8 mouse cellular contexts compared by ENCODE assay signal in the genomic region with DNA sequence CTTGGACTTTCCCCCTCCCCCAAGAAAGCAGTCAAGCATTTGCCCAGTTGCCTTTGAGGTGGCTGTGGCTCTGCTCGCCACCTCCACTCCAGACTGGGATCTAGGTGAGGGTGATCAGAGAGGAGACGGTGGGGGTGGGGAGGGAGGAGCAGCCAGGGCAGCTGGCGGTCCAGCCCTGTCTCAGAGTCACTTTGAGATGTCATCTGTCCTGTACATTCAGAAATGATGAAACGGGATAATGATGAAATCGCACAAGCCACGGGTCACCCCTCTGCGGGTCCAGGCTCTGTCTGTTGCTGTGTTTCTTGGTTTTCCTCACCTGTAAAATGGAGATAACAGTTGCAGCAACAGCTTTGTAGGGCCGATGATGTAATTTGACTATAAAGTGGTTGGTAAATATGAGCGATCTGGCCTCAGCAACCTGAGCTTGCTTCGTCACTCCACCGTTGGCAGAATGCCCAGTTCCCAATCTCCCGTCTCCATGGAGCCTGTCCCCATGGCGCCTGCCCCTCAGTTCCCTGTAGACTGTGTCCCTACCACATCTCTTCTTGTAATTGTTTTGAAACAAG. TPM values are rescaled to one million over a fixed set of nuclear protein-coding genes. Genes with fewer than 3 reads are reported as not detected.
A peak's percentile ranks its signal among the peaks of the same experiment; 100 is the strongest.
DNase-seq lines count a peak whose midpoint lies in the region; ATAC-seq and TF ChIP-seq lines count a peak whose summit lies in the region.

No protein-coding gene starts in this region.

- peak; percentile 61 for ATAC-seq in Patski
- ATAC-seq in hindbrain, embryonic 13.5 days (ENCODE audit: low FRiP score) = peak; percentile 33

- peak overlapping the region; percentile 23 for H3K4me3 ChIP-seq in hindbrain, embryonic 13.5 days

- no peak for TF ChIP-seq CTCF in Patski (IDR thresholded peaks at IDR 0.05)

- peak overlapping the region; percentile 82 for H3K27ac ChIP-seq in hindbrain, embryonic 13.5 days

- no peaks in the 10 kb centered on the region for H3K9me3 ChIP-seq in hindbrain, embryonic 13.5 days

- in situ Hi-C loops in Patski (cut with MboI; ENCODE audit: low pct_unique_long_range_greater_than_20kb) = no loop called here

- POLR2A ChIA-PET in Patski (lab: Charles Lee) = interaction anchor here (0.5 to 1.7 kb wide), 5 partner anchors 9 to 50 kb away, joined by 3 to 4 read pairs (median 3); no protein-coding TSS in a partner anchor

- H3K4me1 ChIP-seq in hindbrain, embryonic 13.5 days (replicated peaks) = peaks cover 29% of the 10 kb centered on the region

- H3K9ac ChIP-seq in hindbrain, embryonic 13.5 days = peak overlapping the region; percentile 64; the same call in 1 of the 2 replicates

- 38% methylated on average over 13 of the region's 13 CpGs for WGBS in hindbrain, embryonic 13.5 days

- peak overlapping the region; percentile 51 for H3K4me2 ChIP-seq in hindbrain, embryonic 13.5 days

- no peaks in the 10 kb centered on the region for H3K27me3 ChIP-seq in Patski
- no peaks in the 10 kb centered on the region for H3K27me3 ChIP-seq in hindbrain, embryonic 13.5 days

- DNase-seq in Patski (ENCODE audit: low read depth, low spot score) = peak; percentile 77
- peak; percentile 71 to 75 for DNase-seq in cerebellum, adult 18-20 months
- peak; percentile 77 to 78 for DNase-seq in frontal cortex, postnatal 36 days (ENCODE audit: low spot score in 2 of 2)
- DNase-seq in layer of hippocampus, postnatal 36 days = peak; percentile 85 to 86
- DNase-seq in lung, postnatal 36 days = peak; percentile 93
- peak; percentile 60 to 68 for DNase-seq in right cerebral cortex, postnatal 36 days (ENCODE audit: low spot score in 2 of 2)
- no peak for DNase-seq in yolk sac, embryonic 10.5 days (ENCODE audit: low spot score)

- CTCF ChIA-PET in Patski (lab: Charles Lee) = interaction anchor here (1.0 kb wide), 1 partner anchor 49 kb away, joined by 6 read pairs; no protein-coding TSS in a partner anchor

- no peaks in the 10 kb centered on the region for H3K36me3 ChIP-seq in hindbrain, embryonic 13.5 days

RNA-seq across cellular contexts. Expression of a gene that starts 8.1 kb away (rescaled TPM):
- 63.9 TPM for polyA plus RNA-seq in Patski (2021)
- polyA plus RNA-seq in hindbrain, embryonic 13.5 days (2015; fragmentation: Nextera tagmentation; extraction: Ambion mirVana) = 64.8 and 69.6 TPM in 2 replicates
- total RNA-seq in layer of hippocampus, postnatal 36 days (2021) = 10 to 100 TPM; 89.5 to 96.2 TPM

RNA-seq across cellular contexts. Expression of a gene that starts 59.1 kb away (rescaled TPM):
- polyA plus RNA-seq in Patski (2021) = 34.4 TPM
- 47.1 and 47.5 TPM in 2 replicates for polyA plus RNA-seq in hindbrain, embryonic 13.5 days (2015; fragmentation: Nextera tagmentation; extraction: Ambion mirVana)
- 10 to 100 TPM; 14.3 to 18.1 TPM for total RNA-seq in layer of hippocampus, postnatal 36 days (2021)

RNA-seq across cellular contexts. Expression of a gene that starts 59.4 kb away (rescaled TPM):
- 67.8 TPM for polyA plus RNA-seq in Patski (2021)
- polyA plus RNA-seq in hindbrain, embryonic 13.5 days (2015; fragmentation: Nextera tagmentation; extraction: Ambion mirVana) = 127 and 134 TPM in 2 replicates
- total RNA-seq in layer of hippocampus, postnatal 36 days (2021) = 10 to 100 TPM; 69.8 to 71.1 TPM
